Mouse (Mus musculus) T-helper 1 cell (primary cell): ENCODE results near the gene F2r.

Source experiments
- in situ Hi-C: fragments of 300-600 bp; cut with MboI, MseI; formaldehyde crosslinking; loops from one replicate; pipeline ENCODE4 v1.15.1; 2025; ENCODE audit warnings: high pct_unique_total_duplicates

F2r gene

DNA sequence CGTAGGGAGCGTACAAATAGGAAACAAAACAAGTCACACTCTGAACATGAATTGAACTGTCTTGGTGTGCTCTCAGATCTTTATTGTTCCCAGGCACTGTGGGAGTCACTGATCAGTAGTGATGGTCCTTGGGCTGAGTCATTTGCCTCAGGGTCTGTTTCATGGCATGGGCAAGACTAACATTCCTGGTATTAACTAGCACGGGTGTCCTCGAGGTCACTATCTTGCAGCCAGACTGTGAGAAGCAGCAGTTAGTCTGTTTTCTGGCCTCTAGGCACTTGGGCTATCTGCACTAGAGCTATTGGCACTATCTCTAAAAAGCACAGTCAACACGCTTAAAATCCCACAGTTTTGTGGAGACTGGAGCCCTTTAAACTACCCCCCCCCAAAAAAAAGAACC is 22.4 kb downstream of the F2r start:
- in situ Hi-C loops: no loop called here

GRCm38 (mm10) chr13:95595411-95595810 is 22.9 kb downstream of the F2r start:
- in situ Hi-C loops: no loop called here

GRCm38 (mm10) chr13:95592860-95593259 is 25.4 kb downstream of the F2r start:
- in situ Hi-C loops: no loop called here

- in situ Hi-C loops: no loop called here
Observed at GRCm38 (mm10) chr13:95591606-95592005, 26.7 kb downstream of the F2r start.

GRCm38 (mm10) chr13:95587628-95588027 is 30.7 kb downstream of the F2r start:
- in situ Hi-C loops: no loop called here

DNA sequence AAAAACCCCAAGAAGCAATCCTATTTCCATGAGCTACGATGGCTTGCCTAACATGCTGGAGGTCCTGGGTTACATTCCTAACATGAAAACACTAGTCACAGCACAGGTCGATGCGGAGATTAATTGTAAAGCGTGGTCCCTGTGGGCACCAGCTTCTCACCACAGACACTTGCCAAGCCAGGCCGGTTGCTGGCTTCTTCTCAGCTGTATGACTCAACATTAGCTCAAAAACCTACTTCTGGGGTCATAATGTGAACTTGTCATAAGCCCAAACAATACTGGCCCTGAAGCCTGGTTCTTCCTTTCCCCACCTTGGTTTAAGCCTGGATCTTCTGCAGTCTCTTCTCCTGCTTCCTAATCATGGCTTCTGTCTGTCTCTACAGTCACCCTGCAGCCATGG is 33.4 kb downstream of the F2r start:
- in situ Hi-C loops: no loop called here

GRCm38 (mm10) chr13:95583237-95584189 is 34.8 kb downstream of the F2r start:
- in situ Hi-C loops: no loop called here

- in situ Hi-C loops: no loop called here
Observed at GRCm38 (mm10) chr13:95581850-95582249, 36.4 kb downstream of the F2r start.

DNA sequence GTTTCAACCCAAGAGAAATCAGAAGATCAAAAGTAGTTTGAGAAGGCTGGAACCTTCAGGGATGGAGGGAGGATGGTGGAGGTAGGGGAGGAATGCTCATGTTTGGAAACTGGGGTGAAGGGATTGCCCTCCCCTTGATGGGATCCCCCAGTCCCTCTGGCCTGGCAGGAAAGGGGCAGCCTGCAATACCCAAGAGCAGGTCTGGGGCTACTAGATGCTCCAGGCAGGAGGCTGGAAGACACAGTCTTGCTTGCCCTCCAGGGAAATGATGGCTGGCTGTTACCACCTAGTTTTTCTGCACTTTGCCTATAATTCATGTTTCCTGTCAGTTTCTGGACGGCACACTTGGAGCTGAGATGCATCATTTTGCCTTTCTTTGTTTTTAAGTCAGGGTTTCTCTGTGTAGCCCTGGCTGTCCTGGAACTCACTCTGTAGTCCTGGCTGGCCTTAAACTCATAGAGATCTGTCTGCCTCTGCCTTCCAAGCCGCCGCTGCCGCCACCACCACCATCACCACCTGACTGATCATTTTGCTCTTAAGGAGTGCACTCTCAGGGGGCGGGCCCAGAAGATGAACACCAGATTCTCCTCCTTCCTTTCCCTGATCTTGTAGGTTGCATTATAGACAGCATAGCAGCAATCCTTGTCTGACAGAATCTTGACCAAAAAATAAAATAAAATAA is 40.1 kb downstream of the F2r start:
- in situ Hi-C loops: no loop called here

GRCm38 (mm10) chr13:95570877-95571276 is 47.4 kb downstream of the F2r start:
- in situ Hi-C loops: no loop called here

- in situ Hi-C loops: no loop called here
Observed at GRCm38 (mm10) chr13:95569326-95569725, 49.0 kb downstream of the F2r start.

DNA sequence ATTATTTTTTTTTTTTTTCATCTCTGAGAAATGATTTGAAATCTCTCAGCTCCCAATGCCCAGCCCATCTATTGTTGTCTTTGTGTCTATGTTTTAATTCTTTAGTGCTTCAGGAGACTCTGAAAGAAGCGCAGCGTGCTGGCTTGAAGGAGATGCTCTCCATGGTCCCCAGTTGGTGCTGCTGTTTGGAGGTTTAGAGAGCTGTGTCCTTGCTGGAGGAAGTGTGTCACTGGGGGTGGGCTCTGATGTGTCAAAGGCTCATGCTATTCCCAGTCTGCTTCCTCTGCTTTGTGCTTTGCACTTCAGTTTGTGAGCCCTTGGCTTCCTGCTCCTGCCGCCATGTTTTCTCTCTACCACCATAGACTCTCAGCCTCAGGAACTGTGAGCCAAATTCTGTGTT is 50.0 kb downstream of the F2r start:
- in situ Hi-C loops: no loop called here

- in situ Hi-C loops: no loop called here
Observed at GRCm38 (mm10) chr13:95566841-95567551, 51.3 kb downstream of the F2r start.

DNA sequence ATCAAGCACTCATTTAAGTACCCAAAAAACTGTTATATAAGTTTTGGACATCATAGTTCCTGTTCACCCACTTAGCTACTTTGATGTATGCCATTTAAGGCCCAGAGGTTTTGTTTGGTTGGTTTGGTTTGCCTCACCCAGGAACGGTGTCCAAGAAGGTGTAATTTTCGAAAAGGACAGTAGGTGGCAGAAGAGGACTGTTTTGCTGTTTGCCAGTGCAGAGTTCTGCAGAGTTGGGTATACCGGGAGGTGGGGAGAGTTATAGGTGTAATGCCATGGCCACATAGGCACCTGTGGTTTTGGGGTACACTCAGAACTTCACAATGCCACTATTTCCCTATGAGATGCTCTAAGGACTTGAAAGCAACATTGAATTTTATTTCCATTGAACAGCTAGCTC is 54.6 kb downstream of the F2r start:
- in situ Hi-C loops: loop anchor here (5.0 kb wide), 1 partner anchor 159 kb away; no protein-coding TSS in a partner anchor

DNA sequence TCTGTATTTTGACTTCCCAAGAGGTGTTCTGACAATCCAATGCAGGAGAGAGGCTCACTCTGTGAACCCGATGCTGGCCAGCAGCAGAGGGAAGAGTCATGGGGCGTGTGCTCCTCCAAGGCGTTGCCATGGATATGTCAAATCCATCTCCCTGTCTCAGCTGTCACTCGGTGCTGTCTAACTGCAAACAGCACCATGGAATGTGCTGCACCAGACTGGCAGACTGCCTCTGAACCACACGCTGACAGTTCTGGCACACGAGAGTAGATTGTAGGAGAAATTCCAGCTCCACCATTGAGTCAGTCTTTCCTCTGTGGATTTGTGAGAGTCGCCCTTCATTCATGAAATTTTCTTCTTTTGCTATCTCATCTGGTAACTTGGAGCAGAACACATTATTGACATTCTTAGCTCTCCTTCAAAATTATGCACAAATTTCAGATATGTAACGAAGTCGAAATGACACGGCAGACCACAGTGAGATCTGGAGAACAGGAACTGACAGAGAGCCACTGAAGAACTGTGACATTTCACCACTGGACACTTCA is 55.1 kb downstream of the F2r start:
- in situ Hi-C loops: loop anchor here (5.0 kb wide), 1 partner anchor 159 kb away; no protein-coding TSS in a partner anchor

- in situ Hi-C loops: no loop called here
Observed at GRCm38 (mm10) chr13:95557326-95557725, 61.0 kb downstream of the F2r start.

DNA sequence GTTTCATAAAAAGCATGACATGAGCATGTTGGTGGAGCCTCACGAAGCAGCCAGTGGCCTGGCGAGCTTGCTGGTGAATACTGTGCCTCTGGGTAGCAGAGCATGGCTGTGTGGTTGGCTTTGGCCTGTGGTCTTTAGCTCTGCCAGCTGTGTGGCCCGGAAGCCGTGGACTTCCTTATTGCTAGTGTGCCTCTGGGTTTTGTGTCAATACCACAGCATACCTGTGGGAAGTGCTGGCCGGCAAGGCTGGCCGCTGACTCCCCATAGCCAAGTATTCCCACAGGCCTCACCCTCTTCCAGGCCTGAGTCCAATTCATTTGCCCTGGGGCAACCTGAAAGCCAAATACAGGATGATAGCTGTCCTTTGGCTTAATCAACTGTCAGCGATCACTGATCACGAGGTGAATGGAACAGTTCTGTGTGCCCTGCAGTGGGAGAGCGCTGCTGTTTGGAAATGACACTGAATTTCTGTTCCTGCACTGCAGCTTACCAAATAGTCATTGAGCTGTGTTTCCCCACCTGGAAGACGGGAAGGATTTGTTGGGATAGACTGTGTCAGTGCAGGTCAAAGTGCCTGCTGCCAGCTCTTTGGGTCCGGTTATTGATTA is 64.3 kb downstream of the F2r start:
- in situ Hi-C loops: no loop called here
